ENCODE assay signal across 17 mouse cellular contexts in genomic region chr11:56374329-56374728, GRCm38 (mm10).
DNase-seq lines count a peak whose midpoint lies in the region; ATAC-seq and TF ChIP-seq lines count a peak whose summit lies in the region.
"Had no signal": no experiment of that assay in that cellular context is flagged by ENCODE, and none has a peak within 500 bp of the region (broad histone marks: within the 10 kb centered on the region; RNA-seq: fewer than 3 reads in every experiment).

No protein-coding gene starts in this region.

- no peak overlapping the region for H3K4me2 ChIP-seq in kidney, postnatal 0 days (ENCODE audit: low read length)
- H3K4me2 ChIP-seq: embryonic facial prominence, embryonic 15.5 days; heart, embryonic 11.5 days had no signal

- no peak for ATAC-seq in kidney, postnatal 0 days (replicated peaks; ENCODE audit: low FRiP score, low read depth)
- no peak for ATAC-seq in inflammation-experienced regulatory T-cells, adult 6 months
- ATAC-seq: CD4-positive, CD25-positive, alpha-beta regulatory T cell, adult 4 months; forebrain, embryonic 16.5 days had no signal

- H3K4me3 ChIP-seq in kidney, postnatal 0 days (replicated peaks; ENCODE audit: low read depth, low read length), result no peak overlapping the region
- H3K4me3 ChIP-seq in lung, adult 2 months (replicated peaks; ENCODE audit: extremely low read depth, low read depth, low read length), result no peak overlapping the region
- H3K4me3 ChIP-seq: embryonic facial prominence, embryonic 15.5 days; limb, embryonic 10.5 days; megakaryocyte, embryonic 14.5 days had no signal

- no peak overlapping the region for H3K27ac ChIP-seq in kidney, postnatal 0 days
- H3K27ac ChIP-seq: embryonic facial prominence, embryonic 15.5 days; limb, embryonic 10.5 days; liver, embryonic 14.5 days had no signal

- no peaks in the 10 kb centered on the region for H3K4me1 ChIP-seq in kidney, postnatal 0 days (replicated peaks; ENCODE audit: insufficient read depth, low read length)
- no peaks in the 10 kb centered on the region for H3K4me1 ChIP-seq in lung, adult 2 months (ENCODE audit: control insufficient read depth, insufficient read depth, low read length)
- H3K4me1 ChIP-seq: embryonic facial prominence, embryonic 15.5 days; limb, embryonic 10.5 days; megakaryocyte, embryonic 14.5 days had no signal

- H3K9ac ChIP-seq in kidney, postnatal 0 days (ENCODE audit: low read depth, low read length), result no peak overlapping the region
- H3K9ac ChIP-seq: embryonic facial prominence, embryonic 15.5 days; liver, embryonic 14.5 days had no signal

- no peaks in the 10 kb centered on the region for H3K27me3 ChIP-seq in kidney, postnatal 0 days (ENCODE audit: insufficient read depth, low read length)
- H3K27me3 ChIP-seq: embryonic facial prominence, embryonic 15.5 days; megakaryocyte, embryonic 14.5 days had no signal

- H3K9me3 ChIP-seq in kidney, postnatal 0 days (replicated peaks; ENCODE audit: low read length), result no peaks in the 10 kb centered on the region
- H3K9me3 ChIP-seq: embryonic facial prominence, embryonic 15.5 days; limb, embryonic 10.5 days; megakaryocyte, embryonic 14.5 days had no signal

- no peak for TF ChIP-seq POLR2A in lung, adult 2 months (IDR thresholded peaks at IDR 0.05; ENCODE audit: borderline replicate concordance, extremely low read depth, low read depth, low read length)

- peak; percentile 29 for DNase-seq in kidney, postnatal 0 days (ENCODE audit: low spot score)
- no peak for DNase-seq in kidney, adult 11 months
- peak; percentile 3 for DNase-seq in lung, postnatal 14 days
- no peak for DNase-seq in lung, adult 2 months
- peak; percentile 31 for DNase-seq in adrenal gland, adult 8-10 months
- DNase-seq in testis, postnatal 10 days (ENCODE audit: low spot score), result no peak
- DNase-seq: cerebellum, adult 11-12 months; gastrocnemius, postnatal 36 days; heart, postnatal 36 days had no signal

- H3K36me3 ChIP-seq in kidney, postnatal 0 days (ENCODE audit: insufficient read depth, low read length), result no peaks in the 10 kb centered on the region
- H3K36me3 ChIP-seq: embryonic facial prominence, embryonic 15.5 days; limb, embryonic 10.5 days had no signal

- 24% methylated on average over 6 of the region's 6 CpGs for WGBS in kidney, postnatal 0 days
- 43% methylated on average over 6 of the region's 6 CpGs for WGBS in lung, adult 2 months

- TF ChIP-seq CTCF in kidney, postnatal 0 days (IDR thresholded peaks at IDR 0.05; ENCODE audit: low read depth), result peak; percentile 34; the same call in 1 of the 2 replicates
- no peak for TF ChIP-seq CTCF in lung, adult 2 months (IDR thresholded peaks at IDR 0.05; ENCODE audit: insufficient read depth, low read length)

Comparison
In these comparisons a context has a peak if more than half of its experiments do, and no peak if none do; other contexts are left out.
1. DNase-seq: peak in kidney, postnatal 0 days (single experiment), lung, postnatal 14 days (single experiment) and adrenal gland, adult 8-10 months (single experiment); none in kidney, adult 11 months (single experiment), lung, adult 2 months (single experiment) and testis, postnatal 10 days (single experiment).